Mouse (Mus musculus): ENCODE measurements around the gene Btbd35f20. TPM values are rescaled to one million over a fixed set of nuclear protein-coding genes. Genes with fewer than 3 reads are reported as not detected.
"Not testable (repeated sequence)": the region's sequence is repeated elsewhere in the genome, so short reads cannot be mapped to it uniquely, and the experiment has no call there.

Gene Btbd35f20
- polyA plus RNA-seq (2012; fragmentation: generic; extraction: Trizol), result not detected
- long read RNA-seq, experiment 1, result 0 reads
- long read RNA-seq, experiment 2, result 0 reads

DNA sequence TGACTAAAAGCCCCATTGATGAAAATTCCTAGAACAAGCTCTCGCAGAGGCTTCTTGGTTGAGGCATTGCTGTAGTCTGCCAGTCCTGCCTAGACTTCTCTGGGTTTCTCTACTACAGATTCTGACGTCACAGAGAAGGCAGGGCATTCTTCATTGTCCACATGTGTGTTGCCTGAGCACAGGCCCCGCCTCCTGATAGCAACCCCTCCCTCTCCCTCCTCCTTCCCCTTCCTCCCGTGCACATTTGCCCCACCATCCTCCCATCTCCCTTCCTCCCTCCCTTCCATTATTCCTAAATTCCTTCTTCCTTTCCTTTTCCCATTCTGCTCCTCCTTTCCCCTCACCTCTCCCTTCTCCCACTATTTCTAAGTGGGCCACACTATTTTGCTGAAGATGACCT is at the start of gene Btbd35f20:
TSS of gene Btbd35f20 (minus strand) at position 101 of the 400 bp plus-strand sequence.
- not testable (repeated sequence) for H3K79me3 ChIP-seq (ENCODE audit: low read depth); H3K36me3 ChIP-seq (ENCODE audit: control insufficient read depth, insufficient read depth); H3K4me3 ChIP-seq (ENCODE audit: insufficient read depth, poor library complexity, severe bottlenecking); H3ac ChIP-seq (ENCODE audit: control insufficient read depth, insufficient read length, low read depth); H3K79me2 ChIP-seq (ENCODE audit: control insufficient read depth, insufficient read depth); H3K27me3 ChIP-seq (ENCODE audit: control insufficient read depth, insufficient read depth, insufficient read length)

Other genes starting within 250 kb of the Btbd35f20 start
- not detected for gene Btbd35f28, start 94.7 kb downstream of the Btbd35f20 start, polyA plus RNA-seq (2012; fragmentation: generic; extraction: Trizol)
- gene Btbd35f17, start 79.4 kb upstream of the Btbd35f20 start, polyA plus RNA-seq (2012; fragmentation: generic; extraction: Trizol), result not detected